Mouse (Mus musculus): ENCODE results near the gene Cpne6. TPM values are rescaled to one million over a fixed set of nuclear protein-coding genes. Genes with fewer than 3 reads are reported as not detected.

Gene Cpne6
- total RNA-seq (2021) (not detected), polyA plus RNA-seq (2012; rRNA removed) (0.25 and 0.26 TPM in 2 replicates)
- long read RNA-seq, partial matches to known transcripts: 0 of 1 reads
- long read RNA-seq, other reads (novel, unspliced or antisense): 1 of 1 reads

DNA sequence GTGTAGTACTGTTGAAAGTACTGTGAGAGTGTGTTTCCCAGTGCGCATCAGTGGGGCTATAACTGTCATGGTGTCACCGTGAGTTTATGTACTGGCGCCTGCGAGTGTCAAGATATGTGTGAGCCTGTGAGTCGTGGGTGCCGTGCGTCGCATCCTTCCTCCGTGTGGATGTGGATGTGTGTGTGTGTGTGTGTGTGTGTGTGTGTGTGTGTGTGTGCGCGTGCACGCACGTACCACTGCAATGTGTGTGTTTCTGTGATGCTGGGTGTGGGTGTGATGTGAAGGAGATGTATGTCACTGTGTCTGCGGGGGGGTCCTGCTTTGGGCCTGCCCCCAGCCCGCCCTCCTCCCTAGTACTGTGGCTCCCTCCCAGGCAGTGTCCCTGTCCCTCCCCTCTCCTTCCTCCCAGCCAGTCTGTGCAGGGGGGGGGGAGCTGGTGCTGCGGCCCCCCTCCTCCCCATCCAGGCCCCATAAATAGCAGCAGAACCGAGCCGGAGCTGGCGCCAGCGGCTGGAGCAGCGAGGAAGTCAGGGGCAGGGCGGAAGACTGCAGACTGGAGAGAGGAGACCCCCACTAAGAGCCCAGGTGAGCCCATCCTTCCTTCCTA lies at the start of gene Cpne6:
Gene Cpne6 (plus strand): TSS at position 321 of the 607 bp plus-strand sequence.
- Histone ChIP-seq H3K79me2 (replicated peaks; ENCODE audit: control insufficient read depth, insufficient read depth, low read length) (no peaks in the 10 kb centered on the region), H3K27ac (no peak within 1 kb of the TSS), H3K27me3 (ENCODE audit: control insufficient read depth, insufficient read depth, low read length) (no peaks in the 10 kb centered on the region; the same call in 1 of the 2 replicates), H3K9ac (ENCODE audit: low read depth, low read length) (no peak within 1 kb of the TSS), H3K36me3 (ENCODE audit: control insufficient read depth, insufficient read depth, low read length) (no peaks in the 10 kb centered on the region), H3K4me3 (no peak within 1 kb of the TSS), H3K4me1 (ENCODE audit: control insufficient read depth, insufficient read depth, low read length) (no peaks in the 10 kb centered on the region)
- no peak for DNase-seq
- intact Hi-C loops (cut with DNase I): no loop called here
- 41% methylated on average over 18 of the region's 22 CpGs for WGBS
- no peak for TF ChIP-seq CTCF (IDR thresholded peaks at IDR 0.05)
- TF ChIP-seq EP300 (IDR thresholded peaks at IDR 0.05; ENCODE audit: insufficient read depth, low read depth, low read length): no peak
- no peak for TF ChIP-seq POLR2A (IDR thresholded peaks at IDR 0.05; ENCODE audit: insufficient read depth, low read depth, low read length)

GRCm38 (mm10) chr14:55461757-55462156 lies 48.5 kb upstream of the Cpne6 start:
- intact Hi-C loops (cut with DNase I): no loop called here
- TF ChIP-seq EP300 (IDR thresholded peaks at IDR 0.05; ENCODE audit: insufficient read depth, low read depth, low read length) (no peak), POLR2A (IDR thresholded peaks at IDR 0.05; ENCODE audit: insufficient read depth, low read depth, low read length) (no peak), CTCF (IDR thresholded peaks at IDR 0.05) (no peak)

GRCm38 (mm10) chr14:55466481-55466880 lies 43.8 kb upstream of the Cpne6 start:
- Histone ChIP-seq H3K79me2 (replicated peaks; ENCODE audit: control insufficient read depth, insufficient read depth, low read length) (no peaks in the 10 kb centered on the region), H3K4me1 (ENCODE audit: control insufficient read depth, insufficient read depth, low read length) (0 out of 2 replicates have a peak, but pooled peaks cover 1% of the 10 kb centered on the region), H3K36me3 (ENCODE audit: control insufficient read depth, insufficient read depth, low read length) (peaks cover 3% of the 10 kb centered on the region), H3K27ac (no peak overlapping the region), H3K27me3 (ENCODE audit: control insufficient read depth, insufficient read depth, low read length) (no peaks in the 10 kb centered on the region), H3K9ac (ENCODE audit: low read depth, low read length) (no peak overlapping the region), H3K4me3 (no peak overlapping the region)
- intact Hi-C loops (cut with DNase I): no loop called here
- 65% methylated on average over 4 of the region's 4 CpGs for WGBS
- TF ChIP-seq POLR2A (IDR thresholded peaks at IDR 0.05; ENCODE audit: insufficient read depth, low read depth, low read length) (no peak), CTCF (IDR thresholded peaks at IDR 0.05) (no peak), EP300 (IDR thresholded peaks at IDR 0.05; ENCODE audit: insufficient read depth, low read depth, low read length) (no peak)
- no peak for DNase-seq

More at GRCm38 (mm10) chr14:55461757-55462156, 48.5 kb upstream of the Cpne6 start:
- Histone ChIP-seq H3K27ac (no peak overlapping the region), H3K36me3 (ENCODE audit: control insufficient read depth, insufficient read depth, low read length) (no peaks in the 10 kb centered on the region), H3K27me3 (ENCODE audit: control insufficient read depth, insufficient read depth, low read length) (no peaks in the 10 kb centered on the region), H3K4me1 (ENCODE audit: control insufficient read depth, insufficient read depth, low read length) (no peaks in the 10 kb centered on the region), H3K4me3 (no peak overlapping the region), H3K79me2 (replicated peaks; ENCODE audit: control insufficient read depth, insufficient read depth, low read length) (no peaks in the 10 kb centered on the region), H3K9ac (ENCODE audit: low read depth, low read length) (no peak overlapping the region)
- no peak for DNase-seq
- WGBS: 53% methylated on average over 4 of the region's 4 CpGs

GRCm38 (mm10) chr14:55467108-55467507 lies 43.1 kb upstream of the Cpne6 start:
- WGBS: 46% methylated on average over 7 of the region's 7 CpGs
- peaks cover 3% of the 10 kb centered on the region for H3K36me3 ChIP-seq (ENCODE audit: control insufficient read depth, insufficient read depth, low read length)
- no peaks in the 10 kb centered on the region for H3K79me2 ChIP-seq (replicated peaks; ENCODE audit: control insufficient read depth, insufficient read depth, low read length)
- no peak overlapping the region for H3K9ac ChIP-seq (ENCODE audit: low read depth, low read length)
- H3K4me3 ChIP-seq: no peak overlapping the region
- TF ChIP-seq EP300 (IDR thresholded peaks at IDR 0.05; ENCODE audit: insufficient read depth, low read depth, low read length) (no peak), CTCF (IDR thresholded peaks at IDR 0.05) (no peak)
- intact Hi-C loops (cut with DNase I): no loop called here
- peak in 1 of 2 experiments; percentile 30 for DNase-seq
- H3K4me1 ChIP-seq (ENCODE audit: control insufficient read depth, insufficient read depth, low read length): 0 out of 2 replicates have a peak, but pooled peaks cover 1% of the 10 kb centered on the region
- no peak overlapping the region for H3K27ac ChIP-seq
- H3K27me3 ChIP-seq (ENCODE audit: control insufficient read depth, insufficient read depth, low read length): no peaks in the 10 kb centered on the region

- 40% methylated on average over 2 of the region's 2 CpGs for WGBS
- Histone ChIP-seq H3K4me3 (no peak overlapping the region), H3K4me1 (ENCODE audit: control insufficient read depth, insufficient read depth, low read length) (0 out of 2 replicates have a peak, but pooled peaks cover 1% of the 10 kb centered on the region), H3K79me2 (replicated peaks; ENCODE audit: control insufficient read depth, insufficient read depth, low read length) (no peaks in the 10 kb centered on the region), H3K36me3 (ENCODE audit: control insufficient read depth, insufficient read depth, low read length) (peaks cover 3% of the 10 kb centered on the region), H3K27me3 (ENCODE audit: control insufficient read depth, insufficient read depth, low read length) (no peaks in the 10 kb centered on the region), H3K9ac (ENCODE audit: low read depth, low read length) (no peak overlapping the region), H3K27ac (peak overlapping the region; percentile 75)
- intact Hi-C loops (cut with DNase I): no loop called here
- TF ChIP-seq CTCF (IDR thresholded peaks at IDR 0.05) (no peak), EP300 (IDR thresholded peaks at IDR 0.05; ENCODE audit: insufficient read depth, low read depth, low read length) (no peak), POLR2A (IDR thresholded peaks at IDR 0.05; ENCODE audit: insufficient read depth, low read depth, low read length) (no peak)
- DNase-seq: peak in 1 of 2 experiments; percentile 24
Measured at GRCm38 (mm10) chr14:55468301-55468741, 41.9 kb upstream of the Cpne6 start.

DNA sequence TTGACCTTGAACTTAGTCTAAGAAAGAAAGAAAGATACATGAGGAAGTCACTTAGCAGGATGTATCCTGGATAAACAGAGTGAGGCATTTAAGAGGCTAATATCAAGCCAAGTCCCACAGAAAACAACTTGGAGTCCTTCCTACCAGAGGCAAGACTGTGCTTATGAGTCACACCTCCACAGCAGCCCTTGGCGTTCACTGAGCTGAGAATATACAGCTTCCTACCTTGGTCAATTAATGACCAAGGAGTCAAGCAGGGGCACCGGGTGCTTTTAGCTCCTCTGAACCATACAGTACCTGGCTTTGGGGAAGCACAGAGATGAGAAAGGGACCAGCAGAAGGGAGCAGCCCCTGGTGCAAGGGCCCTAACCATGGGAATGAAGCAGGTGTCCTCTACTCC lies 41.2 kb upstream of the Cpne6 start:
- WGBS: 44% methylated on average over 2 of the region's 2 CpGs
- peak overlapping the region; percentile 75 for H3K27ac ChIP-seq

More for the DNA sequence above, 41.2 kb upstream of the Cpne6 start:
- Histone ChIP-seq H3K9ac (ENCODE audit: low read depth, low read length) (no peak overlapping the region), H3K79me2 (replicated peaks; ENCODE audit: control insufficient read depth, insufficient read depth, low read length) (no peaks in the 10 kb centered on the region), H3K4me1 (ENCODE audit: control insufficient read depth, insufficient read depth, low read length) (0 out of 2 replicates have a peak, but pooled peaks cover 1% of the 10 kb centered on the region), H3K27me3 (ENCODE audit: control insufficient read depth, insufficient read depth, low read length) (no peaks in the 10 kb centered on the region), H3K36me3 (ENCODE audit: control insufficient read depth, insufficient read depth, low read length) (peaks cover 3% of the 10 kb centered on the region), H3K4me3 (no peak overlapping the region)
- TF ChIP-seq EP300 (IDR thresholded peaks at IDR 0.05; ENCODE audit: insufficient read depth, low read depth, low read length): no peak
- TF ChIP-seq POLR2A (IDR thresholded peaks at IDR 0.05; ENCODE audit: insufficient read depth, low read depth, low read length): no peak
- no peak for DNase-seq
- intact Hi-C loops (cut with DNase I): no loop called here
